Mouse (Mus musculus): Measurements from ENCODE around the gene Arcn1. TPM values are rescaled to one million over a fixed set of nuclear protein-coding genes. Genes with fewer than 3 reads are reported as not detected.

Arcn1 gene
- polyA plus RNA-seq, 1 experiment from 2014 or later: 153 TPM

Other genes starting within 250 kb of the Arcn1 start
- gene Cxcr5, start 206.0 kb downstream of the Arcn1 start, polyA plus RNA-seq (2014; fragmentation: Nextera tagmentation; extraction: Ambion mirVana): not detected in 2 replicates
- gene Ddx6, start 163.0 kb downstream of the Arcn1 start, polyA plus RNA-seq (2014; fragmentation: Nextera tagmentation; extraction: Ambion mirVana): 20.2 and 33.8 TPM in 2 replicates
- not detected in 2 replicates for gene Treh, start 94.6 kb downstream of the Arcn1 start, polyA plus RNA-seq (2014; fragmentation: Nextera tagmentation; extraction: Ambion mirVana)
- gene Phldb1, start 32.6 kb downstream of the Arcn1 start, polyA plus RNA-seq (2014; fragmentation: Nextera tagmentation; extraction: Ambion mirVana): 38.8 and 45.5 TPM in 2 replicates
- gene Ift46, start 63 bp upstream of the Arcn1 start, polyA plus RNA-seq (2014; fragmentation: Nextera tagmentation; extraction: Ambion mirVana): 160 and 170 TPM in 2 replicates
- 19.1 and 21.1 TPM in 2 replicates for gene Tmem25, start 31.5 kb upstream of the Arcn1 start, polyA plus RNA-seq (2014; fragmentation: Nextera tagmentation; extraction: Ambion mirVana)
- 1.1 TPM in 1 of 2 replicates, not detected in the other for gene Ttc36, start 35.2 kb upstream of the Arcn1 start, polyA plus RNA-seq (2014; fragmentation: Nextera tagmentation; extraction: Ambion mirVana)
- gene Kmt2a, start 113.5 kb upstream of the Arcn1 start, polyA plus RNA-seq (2014; fragmentation: Nextera tagmentation; extraction: Ambion mirVana): 16.5 and 23.1 TPM in 2 replicates
- gene Atp5l, start 152.9 kb upstream of the Arcn1 start, polyA plus RNA-seq (2014; fragmentation: Nextera tagmentation; extraction: Ambion mirVana): 756 and 860 TPM in 2 replicates
- 48.3 and 52.8 TPM in 2 replicates for gene Ube4a, start 197.8 kb upstream of the Arcn1 start, polyA plus RNA-seq (2014; fragmentation: Nextera tagmentation; extraction: Ambion mirVana)
- 0.22 TPM in 1 of 2 replicates, not detected in the other for gene Cd3g, start 212.6 kb upstream of the Arcn1 start, polyA plus RNA-seq (2014; fragmentation: Nextera tagmentation; extraction: Ambion mirVana)
- gene Cd3d, start 213.9 kb upstream of the Arcn1 start, polyA plus RNA-seq (2014; fragmentation: Nextera tagmentation; extraction: Ambion mirVana): not detected in 2 replicates
- gene Cd3e, start 241.8 kb upstream of the Arcn1 start, polyA plus RNA-seq (2014; fragmentation: Nextera tagmentation; extraction: Ambion mirVana): 0.31 TPM in 1 of 2 replicates, not detected in the other